Mouse (Mus musculus): ENCODE measurements around the gene Jchain. TPM values are rescaled to one million over a fixed set of nuclear protein-coding genes. Genes with fewer than 3 reads are reported as not detected.

The Jchain gene
- 2.7 TPM for polyA plus RNA-seq (2017; shearing (Covaris generic))

GRCm38 (mm10) chr5:88527657-88528056 is at the start of gene Jchain:
Jchain (minus strand) TSS chr5:88527891.

GRCm38 (mm10) chr5:88564501-88565147 is 36.9 kb upstream of the Jchain start, which contains the start of gene Rufy3:
Rufy3 (plus strand) TSS chr5:88565040.

GRCm38 (mm10) chr5:88554086-88554886 is 26.6 kb upstream of the Jchain start, which contains the start of gene Utp3:
Utp3 (plus strand) TSS chr5:88554462.

GRCm38 (mm10) chr5:88487675-88488074 is 40.0 kb downstream of the Jchain start, which contains the start of gene Enam:
Enam (plus strand) TSS chr5:88487975.

Other genes starting within 250 kb of the Jchain start
- not detected for gene Prol1, start 210.6 kb downstream of the Jchain start, polyA plus RNA-seq (2017; shearing (Covaris generic))
- not detected for gene Amtn, start 151.8 kb downstream of the Jchain start, polyA plus RNA-seq (2017; shearing (Covaris generic))
- not detected for gene Ambn, start 71.9 kb downstream of the Jchain start, polyA plus RNA-seq (2017; shearing (Covaris generic))
- gene Enam, start 39.9 kb downstream of the Jchain start, polyA plus RNA-seq (2017; shearing (Covaris generic)) = not detected
- gene Utp3, start 26.6 kb upstream of the Jchain start, polyA plus RNA-seq (2017; shearing (Covaris generic)) = 116 TPM
- gene Rufy3, start 37.1 kb upstream of the Jchain start, polyA plus RNA-seq (2017; shearing (Covaris generic)) = 0.93 TPM
- 3.1 TPM for gene Grsf1, start 148.3 kb upstream of the Jchain start, polyA plus RNA-seq (2017; shearing (Covaris generic))
- 7.5 TPM for gene Mob1b, start 193.0 kb upstream of the Jchain start, polyA plus RNA-seq (2017; shearing (Covaris generic))
- gene Dck, start 237.1 kb upstream of the Jchain start, polyA plus RNA-seq (2017; shearing (Covaris generic)) = 71.1 TPM

All from CD4-positive, CD25-positive, alpha-beta regulatory T cell, adult 9 weeks (primary cell).